ENCODE assay signal across 8 mouse cellular contexts in the genomic region with DNA sequence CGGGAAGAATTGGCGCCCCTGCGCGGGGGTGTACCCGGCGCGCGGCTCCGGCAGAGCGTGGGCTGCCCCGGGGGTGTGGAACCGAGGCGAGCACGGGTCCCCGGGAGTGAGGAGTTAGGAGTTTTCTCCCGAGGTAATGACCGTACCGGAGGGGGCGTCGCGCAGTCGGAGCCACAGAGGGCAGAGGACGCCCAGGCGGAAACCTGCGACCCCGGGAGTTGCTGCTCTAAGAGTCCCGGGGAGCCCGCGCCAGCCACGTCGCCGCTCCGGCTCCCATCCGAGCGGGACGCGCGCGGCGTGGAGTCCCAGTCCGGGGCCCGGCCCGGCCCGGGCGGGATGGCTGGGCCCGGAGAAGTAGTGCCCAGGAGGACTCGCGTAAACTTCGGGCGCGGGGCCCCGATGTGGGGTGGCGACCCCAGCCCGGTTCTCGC. TPM values are rescaled to one million over a fixed set of nuclear protein-coding genes. Genes with fewer than 3 reads are reported as not detected.
DNase-seq lines count a peak whose midpoint lies in the region; ATAC-seq and TF ChIP-seq lines count a peak whose summit lies in the region.

No protein-coding gene starts in this region.

- ATAC-seq in forebrain, embryonic 14.5 days: peak; percentile 57

- H3K9ac ChIP-seq in forebrain, embryonic 14.5 days (ENCODE audit: low read length): peak overlapping the region; percentile 87
- peak overlapping the region; percentile 98 for H3K9ac ChIP-seq in liver, adult 2 months (ENCODE audit: low read depth, low read length)

- WGBS in cerebellum, adult 2 months: under 1% methylated on average over 55 of the region's 55 CpGs
- WGBS in forebrain, embryonic 14.5 days: under 1% methylated on average over 29 of the region's 55 CpGs
- under 1% methylated on average over 54 of the region's 55 CpGs for WGBS in liver, adult 2 months
- WGBS in olfactory bulb, adult 2 months: under 1% methylated on average over 55 of the region's 55 CpGs

- peak overlapping the region; percentile 62 for H3K4me2 ChIP-seq in forebrain, embryonic 14.5 days (ENCODE audit: low read length)

- peaks cover under 1% of the 10 kb centered on the region; the same call in 1 of the 2 replicates for H3K4me1 ChIP-seq in cerebellum, adult 2 months (ENCODE audit: control insufficient read depth, insufficient read depth, low read length)
- peaks cover 4% of the 10 kb centered on the region; the same call in 1 of the 2 replicates for H3K4me1 ChIP-seq in forebrain, embryonic 14.5 days (ENCODE audit: control insufficient read depth, insufficient read depth, low read length)
- peaks cover 3% of the 10 kb centered on the region for H3K4me1 ChIP-seq in liver, adult 2 months (ENCODE audit: control insufficient read depth, insufficient read depth, low read length)
- H3K4me1 ChIP-seq in olfactory bulb, adult 2 months (ENCODE audit: control insufficient read depth, insufficient read depth, low read length): no peaks in the 10 kb centered on the region

- H3K79me2 ChIP-seq in liver, adult 2 months (ENCODE audit: control insufficient read depth, insufficient read depth, low read length): peaks cover 18% of the 10 kb centered on the region; the same call in 1 of the 2 replicates

- peak overlapping the region; percentile 82 for H3K4me3 ChIP-seq in cerebellum, adult 2 months (replicated peaks; ENCODE audit: insufficient read depth, low read depth, low read length)
- peak overlapping the region; percentile 87 for H3K4me3 ChIP-seq in forebrain, embryonic 14.5 days (ENCODE audit: low read depth, low read length)
- H3K4me3 ChIP-seq in liver, adult 2 months (ENCODE audit: insufficient read depth, low read depth, low read length): peak overlapping the region; percentile 74
- H3K4me3 ChIP-seq in olfactory bulb, adult 2 months (ENCODE audit: insufficient read depth, low read depth, low read length): peak overlapping the region; percentile 85

- H3K9me3 ChIP-seq in forebrain, embryonic 14.5 days (replicated peaks; ENCODE audit: control insufficient read depth, low read length): no peaks in the 10 kb centered on the region

- no peak for TF ChIP-seq POLR2A in cerebellum, adult 2 months (IDR thresholded peaks at IDR 0.05; ENCODE audit: borderline replicate concordance, insufficient read depth, low read length)
- no peak for TF ChIP-seq POLR2A in liver, adult 2 months (IDR thresholded peaks at IDR 0.05; ENCODE audit: extremely low read depth, insufficient read depth, low read length)
- TF ChIP-seq POLR2A in olfactory bulb, adult 2 months (IDR thresholded peaks at IDR 0.05; ENCODE audit: insufficient read depth, low read depth, low read length): no peak

- peak overlapping the region; percentile 84 for H3K27ac ChIP-seq in cerebellum, adult 2 months (ENCODE audit: insufficient read depth, low read length)
- H3K27ac ChIP-seq in forebrain, embryonic 14.5 days (ENCODE audit: low read depth, low read length): peak overlapping the region; percentile 92
- peak overlapping the region; percentile 91 for H3K27ac ChIP-seq in liver, adult 2 months (replicated peaks; ENCODE audit: insufficient read depth, low read depth, low read length)
- peak overlapping the region; percentile 71 for H3K27ac ChIP-seq in olfactory bulb, adult 2 months (ENCODE audit: insufficient read depth, low read depth, low read length)

- TF ChIP-seq CTCF in cerebellum, adult 2 months (IDR thresholded peaks at IDR 0.05; ENCODE audit: borderline replicate concordance, insufficient read depth, low read depth, low read length): no peak
- no peak for TF ChIP-seq CTCF in liver, adult 2 months (IDR thresholded peaks at IDR 0.05; ENCODE audit: low read depth, low read length)
- TF ChIP-seq CTCF in olfactory bulb, adult 2 months (IDR thresholded peaks at IDR 0.05; ENCODE audit: insufficient read depth, low read depth, low read length): no peak

- DNase-seq in cerebellum, adult 2 months: no peak
- no peak for DNase-seq in cerebellum, postnatal 25 days
- DNase-seq in ovary, adult 18-20 months (ENCODE audit: low spot score): peak; percentile 25
- DNase-seq in ovary, postnatal 36 days (ENCODE audit: low spot score): no peak
- no peak for DNase-seq in forebrain, embryonic 14.5 days (ENCODE audit: low spot score)
- DNase-seq in liver, adult 2 months (ENCODE audit: extremely low read depth, low read depth, low spot score): no peak
- no peak for DNase-seq in adrenal gland, postnatal 10 days

- no peaks in the 10 kb centered on the region for H3K36me3 ChIP-seq in forebrain, embryonic 14.5 days (ENCODE audit: control insufficient read depth, insufficient read depth, low read length)
- H3K36me3 ChIP-seq in liver, adult 2 months (ENCODE audit: control insufficient read depth, insufficient read depth, low read length): no peaks in the 10 kb centered on the region

- H3K27me3 ChIP-seq in cerebellum, adult 2 months (ENCODE audit: control insufficient read depth, insufficient read depth, low read length): no peaks in the 10 kb centered on the region
- no peaks in the 10 kb centered on the region for H3K27me3 ChIP-seq in forebrain, embryonic 14.5 days (replicated peaks; ENCODE audit: control insufficient read depth, insufficient read depth, low read length)
- no peaks in the 10 kb centered on the region for H3K27me3 ChIP-seq in liver, adult 2 months (ENCODE audit: control insufficient read depth, insufficient read depth, low read length)

RNA-seq across cellular contexts. Expression of gene Foxn2, which starts 0.5 kb away (rescaled TPM):
- polyA plus RNA-seq in cerebellum, adult 2 months (2012; rRNA removed): 20.1 and 21.5 TPM in 2 replicates
- 7.0 and 7.4 TPM in 2 replicates for polyA plus RNA-seq in forebrain, embryonic 14.5 days (2014; fragmentation: Nextera tagmentation; extraction: Ambion mirVana)
- total RNA-seq in liver, adult 2 months (2014; rRNA removed): 10.2 and 12.3 TPM in 2 replicates
- 2.7 and 2.9 TPM in 2 replicates for polyA plus RNA-seq in liver, adult 2 months (2012; rRNA removed)
- polyA plus RNA-seq in olfactory bulb, adult 2 months (2012; ENCODE audit: insufficient read depth, insufficient read length, low replicate concordance, missing spikeins): not detected in 2 replicates
- 10 to 100 TPM; 21.8 to 27.0 TPM for total RNA-seq in adrenal gland, postnatal 10 days (2021)
